Mouse (Mus musculus) heart, postnatal 14 days (tissue): ENCODE results near the gene Rev1. TPM values are rescaled to one million over a fixed set of nuclear protein-coding genes. Genes with fewer than 3 reads are reported as not detected.

Experiments used
- total RNA-seq, 2 experiments: library from RNA; stranded (reverse); gene quantifications; 2 replicates each; pipeline ENCODE4 v1.2.3; 2021

Rev1 gene
- total RNA-seq, 2 experiments from 2014 or later = 16.2 to 19.9 TPM

Other genes with a start within 250 kb of the Rev1 start
- 1 to 10 TPM; 5.0 to 5.6 TPM for gene Mitd1, start 239.4 kb downstream of the Rev1 start, total RNA-seq
- 100 to 1,000 TPM; 311 to 329 TPM for gene Mrpl30, start 239.3 kb downstream of the Rev1 start, total RNA-seq
- gene Lyg2, start 213.3 kb downstream of the Rev1 start, total RNA-seq = not detected
- not detected for gene Lyg1, start 172.0 kb downstream of the Rev1 start, total RNA-seq
- 10 to 100 TPM; 51.4 to 52.1 TPM for gene Txndc9, start 131.9 kb downstream of the Rev1 start, total RNA-seq
- gene Eif5b, start 131.8 kb downstream of the Rev1 start, total RNA-seq = 10 to 100 TPM; 31.6 to 36.5 TPM